Mouse (Mus musculus): ENCODE data around the gene Rarg. TPM values are rescaled to one million over a fixed set of nuclear protein-coding genes. Genes with fewer than 3 reads are reported as not detected.

Gene Rarg
- polyA plus RNA-seq (2014; fragmentation: Illumina TruSeq; extraction: RNeasy Lipid Tissue Mini Kit (QIAGEN cat#74804); ENCODE audit: low read depth, low replicate concordance), result 1.2 TPM

GRCm38 (mm10) chr15:102257202-102258075, at the start of gene Rarg:
Gene Rarg (minus strand): TSS chr15:102257517.

GRCm38 (mm10) chr15:102295633-102296367, 38.5 kb upstream of the Rarg start, which contains the start of gene Espl1:
Gene Espl1 (plus strand): TSS chr15:102296266.

GRCm38 (mm10) chr15:102279092-102279782, 21.9 kb upstream of the Rarg start, which contains the start of gene Mfsd5:
Gene Mfsd5 (plus strand): TSS chr15:102279454.

GRCm38 (mm10) chr15:102270274-102270960, 13.1 kb upstream of the Rarg start, which contains the start of gene Gm9918:
Gene Gm9918 (plus strand): TSS chr15:102270563.

GRCm38 (mm10) chr15:102231748-102232147, 25.6 kb downstream of the Rarg start, which contains the start of gene Itgb7:
Gene Itgb7 (minus strand): TSS chr15:102231944.

GRCm38 (mm10) chr15:102204674-102205505, 52.4 kb downstream of the Rarg start, which contains the start of gene Csad:
Gene Csad (minus strand): TSS chr15:102204724.

GRCm38 (mm10) chr15:102202971-102203834, 54.1 kb downstream of the Rarg start, which contains the start of gene Zfp740:
Gene Zfp740 (plus strand): TSS chr15:102203249.

Other genes with a start within 250 kb of the Rarg start
- not detected for gene Krt18, start 229.3 kb downstream of the Rarg start, polyA plus RNA-seq (2014; fragmentation: Illumina TruSeq; extraction: RNeasy Lipid Tissue Mini Kit (QIAGEN cat#74804); ENCODE audit: low read depth, low replicate concordance)
- 54.3 TPM for gene Eif4b, start 183.7 kb downstream of the Rarg start, polyA plus RNA-seq (2014; fragmentation: Illumina TruSeq; extraction: RNeasy Lipid Tissue Mini Kit (QIAGEN cat#74804); ENCODE audit: low read depth, low replicate concordance)
- gene Tns2, start 157.1 kb downstream of the Rarg start, polyA plus RNA-seq (2014; fragmentation: Illumina TruSeq; extraction: RNeasy Lipid Tissue Mini Kit (QIAGEN cat#74804); ENCODE audit: low read depth, low replicate concordance), result 3.6 TPM
- 0.81 TPM for gene Spryd3, start 121.3 kb downstream of the Rarg start, polyA plus RNA-seq (2014; fragmentation: Illumina TruSeq; extraction: RNeasy Lipid Tissue Mini Kit (QIAGEN cat#74804); ENCODE audit: low read depth, low replicate concordance)
- gene Igfbp6, start 113.2 kb downstream of the Rarg start, polyA plus RNA-seq (2014; fragmentation: Illumina TruSeq; extraction: RNeasy Lipid Tissue Mini Kit (QIAGEN cat#74804); ENCODE audit: low read depth, low replicate concordance), result 0.57 TPM
- not detected for gene Soat2, start 107.0 kb downstream of the Rarg start, polyA plus RNA-seq (2014; fragmentation: Illumina TruSeq; extraction: RNeasy Lipid Tissue Mini Kit (QIAGEN cat#74804); ENCODE audit: low read depth, low replicate concordance)
- gene Zfp740, start 54.3 kb downstream of the Rarg start, polyA plus RNA-seq (2014; fragmentation: Illumina TruSeq; extraction: RNeasy Lipid Tissue Mini Kit (QIAGEN cat#74804); ENCODE audit: low read depth, low replicate concordance), result 10.3 TPM
- gene Csad, start 52.8 kb downstream of the Rarg start, polyA plus RNA-seq (2014; fragmentation: Illumina TruSeq; extraction: RNeasy Lipid Tissue Mini Kit (QIAGEN cat#74804); ENCODE audit: low read depth, low replicate concordance), result 5.8 TPM
- gene Itgb7, start 25.6 kb downstream of the Rarg start, polyA plus RNA-seq (2014; fragmentation: Illumina TruSeq; extraction: RNeasy Lipid Tissue Mini Kit (QIAGEN cat#74804); ENCODE audit: low read depth, low replicate concordance), result not detected
- gene Gm9918, start 13.0 kb upstream of the Rarg start, polyA plus RNA-seq (2014; fragmentation: Illumina TruSeq; extraction: RNeasy Lipid Tissue Mini Kit (QIAGEN cat#74804); ENCODE audit: low read depth, low replicate concordance), result not detected
- gene Mfsd5, start 21.9 kb upstream of the Rarg start, polyA plus RNA-seq (2014; fragmentation: Illumina TruSeq; extraction: RNeasy Lipid Tissue Mini Kit (QIAGEN cat#74804); ENCODE audit: low read depth, low replicate concordance), result 0.20 TPM
- gene Espl1, start 38.7 kb upstream of the Rarg start, polyA plus RNA-seq (2014; fragmentation: Illumina TruSeq; extraction: RNeasy Lipid Tissue Mini Kit (QIAGEN cat#74804); ENCODE audit: low read depth, low replicate concordance), result 5.2 TPM
- gene Pfdn5, start 68.6 kb upstream of the Rarg start, polyA plus RNA-seq (2014; fragmentation: Illumina TruSeq; extraction: RNeasy Lipid Tissue Mini Kit (QIAGEN cat#74804); ENCODE audit: low read depth, low replicate concordance), result 178 TPM
- 8.8 TPM for gene Myg1, start 74.2 kb upstream of the Rarg start, polyA plus RNA-seq (2014; fragmentation: Illumina TruSeq; extraction: RNeasy Lipid Tissue Mini Kit (QIAGEN cat#74804); ENCODE audit: low read depth, low replicate concordance)
- 10.5 TPM for gene Aaas, start 93.3 kb upstream of the Rarg start, polyA plus RNA-seq (2014; fragmentation: Illumina TruSeq; extraction: RNeasy Lipid Tissue Mini Kit (QIAGEN cat#74804); ENCODE audit: low read depth, low replicate concordance)
- 0.06 TPM for gene Sp7, start 109.7 kb upstream of the Rarg start, polyA plus RNA-seq (2014; fragmentation: Illumina TruSeq; extraction: RNeasy Lipid Tissue Mini Kit (QIAGEN cat#74804); ENCODE audit: low read depth, low replicate concordance)
- 42.2 TPM for gene Sp1, start 148.6 kb upstream of the Rarg start, polyA plus RNA-seq (2014; fragmentation: Illumina TruSeq; extraction: RNeasy Lipid Tissue Mini Kit (QIAGEN cat#74804); ENCODE audit: low read depth, low replicate concordance)
- 3.7 TPM for gene Amhr2, start 187.8 kb upstream of the Rarg start, polyA plus RNA-seq (2014; fragmentation: Illumina TruSeq; extraction: RNeasy Lipid Tissue Mini Kit (QIAGEN cat#74804); ENCODE audit: low read depth, low replicate concordance)
- gene Prr13, start 201.5 kb upstream of the Rarg start, polyA plus RNA-seq (2014; fragmentation: Illumina TruSeq; extraction: RNeasy Lipid Tissue Mini Kit (QIAGEN cat#74804); ENCODE audit: low read depth, low replicate concordance), result 5.6 TPM
- 1,121 TPM for gene Pcbp2, start 213.0 kb upstream of the Rarg start, polyA plus RNA-seq (2014; fragmentation: Illumina TruSeq; extraction: RNeasy Lipid Tissue Mini Kit (QIAGEN cat#74804); ENCODE audit: low read depth, low replicate concordance)
- gene Gm10337, start 246.2 kb upstream of the Rarg start, polyA plus RNA-seq (2014; fragmentation: Illumina TruSeq; extraction: RNeasy Lipid Tissue Mini Kit (QIAGEN cat#74804); ENCODE audit: low read depth, low replicate concordance), result not detected